Mouse (Mus musculus): ENCODE data around the gene Sdhc. TPM values are rescaled to one million over a fixed set of nuclear protein-coding genes. Genes with fewer than 3 reads are reported as not detected.
"Not testable (repeated sequence)": the region's sequence is repeated elsewhere in the genome, so short reads cannot be mapped to it uniquely, and the experiment has no call there.

Gene Sdhc
- total and polyA plus RNA-seq, 3 experiments: 87.5 to 205 (median 153) TPM

- DNase-seq (ENCODE audit: extremely low read depth); H3K27me3 ChIP-seq (replicated peaks); H3K4me3 ChIP-seq (replicated peaks in 1 of 3; ENCODE audit: low read depth in 2 of 3, low read length in 2 of 3, poor library complexity in 1 of 3); H3K9ac ChIP-seq (ENCODE audit: insufficient read depth, low read depth); in situ Hi-C loops (cut with MboI; ENCODE audit: low pct_ligation_motif_present, low pct_unique_long_range_greater_than_20kb, low sequenced_read_pairs); H3K27ac ChIP-seq (ENCODE audit: insufficient read depth, low read depth); H3K79me2 ChIP-seq (replicated peaks; ENCODE audit: control insufficient read depth, extremely low read depth, insufficient read depth, poor library complexity, severe bottlenecking); H3K4me2 ChIP-seq (ENCODE audit: insufficient read depth, low read depth, poor library complexity, severe bottlenecking); H3K9me3 ChIP-seq (replicated peaks; ENCODE audit: low read length); H3K36me3 ChIP-seq (replicated peaks in 1 of 2; ENCODE audit: control insufficient read depth in 1 of 2, insufficient read depth in 1 of 2, low read length in 1 of 2); H3K4me1 ChIP-seq (ENCODE audit: control insufficient read depth in 1 of 2, insufficient read depth in 2 of 2); dilution Hi-C loops (cut with MboI; ENCODE audit: extremely low pct_ligation_motif_present, extremely low pct_unique_long_range_greater_than_20kb, low sequenced_read_pairs): not testable (repeated sequence)
- TF ChIP-seq ELF1 (IDR thresholded peaks at IDR 0.05; ENCODE audit: low read depth, low read length): 0 out of 2 replicates have a peak, but pooled peaks have one; percentile 36
- TF ChIP-seq TBP (conservative IDR thresholded peaks at IDR 0.05; ENCODE audit: low read depth, low read length): peak; percentile 69
Observed at GRCm38 (mm10) chr1:171081512-171082231, 68.7 kb downstream of the Sdhc start.

- dilution Hi-C loops (cut with MboI; ENCODE audit: extremely low pct_ligation_motif_present, extremely low pct_unique_long_range_greater_than_20kb, low sequenced_read_pairs); H3K4me1 ChIP-seq (ENCODE audit: control insufficient read depth in 1 of 2, insufficient read depth in 2 of 2); H3K27me3 ChIP-seq (replicated peaks); H3K4me3 ChIP-seq (replicated peaks in 1 of 3; ENCODE audit: low read depth in 2 of 3, low read length in 2 of 3, poor library complexity in 1 of 3); H3K9ac ChIP-seq (ENCODE audit: insufficient read depth, low read depth); H3K9me3 ChIP-seq (replicated peaks; ENCODE audit: low read length); DNase-seq (ENCODE audit: extremely low read depth); H3K36me3 ChIP-seq (replicated peaks in 1 of 2; ENCODE audit: control insufficient read depth in 1 of 2, insufficient read depth in 1 of 2, low read length in 1 of 2); H3K27ac ChIP-seq (ENCODE audit: insufficient read depth, low read depth); H3K79me2 ChIP-seq (replicated peaks; ENCODE audit: control insufficient read depth, extremely low read depth, insufficient read depth, poor library complexity, severe bottlenecking); in situ Hi-C loops (cut with MboI; ENCODE audit: low pct_ligation_motif_present, low pct_unique_long_range_greater_than_20kb, low sequenced_read_pairs); H3K4me2 ChIP-seq (ENCODE audit: insufficient read depth, low read depth, poor library complexity, severe bottlenecking): not testable (repeated sequence)
Observed at GRCm38 (mm10) chr1:171079825-171080224, 70.6 kb downstream of the Sdhc start.

- H3K9ac ChIP-seq (ENCODE audit: insufficient read depth, low read depth); dilution Hi-C loops (cut with MboI; ENCODE audit: extremely low pct_ligation_motif_present, extremely low pct_unique_long_range_greater_than_20kb, low sequenced_read_pairs); in situ Hi-C loops (cut with MboI; ENCODE audit: low pct_ligation_motif_present, low pct_unique_long_range_greater_than_20kb, low sequenced_read_pairs); DNase-seq (ENCODE audit: extremely low read depth); H3K9me3 ChIP-seq (replicated peaks; ENCODE audit: low read length); H3K4me2 ChIP-seq (ENCODE audit: insufficient read depth, low read depth, poor library complexity, severe bottlenecking); H3K79me2 ChIP-seq (replicated peaks; ENCODE audit: control insufficient read depth, extremely low read depth, insufficient read depth, poor library complexity, severe bottlenecking); H3K27ac ChIP-seq (ENCODE audit: insufficient read depth, low read depth); H3K36me3 ChIP-seq (replicated peaks in 1 of 2; ENCODE audit: control insufficient read depth in 1 of 2, insufficient read depth in 1 of 2, low read length in 1 of 2); H3K4me3 ChIP-seq (replicated peaks in 1 of 3; ENCODE audit: low read depth in 2 of 3, low read length in 2 of 3, poor library complexity in 1 of 3); H3K4me1 ChIP-seq (ENCODE audit: control insufficient read depth in 1 of 2, insufficient read depth in 2 of 2); H3K27me3 ChIP-seq (replicated peaks): not testable (repeated sequence)
Observed at GRCm38 (mm10) chr1:171079345-171079744, 71.1 kb downstream of the Sdhc start.

- H3K27ac ChIP-seq (ENCODE audit: insufficient read depth, low read depth); H3K4me2 ChIP-seq (ENCODE audit: insufficient read depth, low read depth, poor library complexity, severe bottlenecking); H3K36me3 ChIP-seq (replicated peaks in 1 of 2; ENCODE audit: control insufficient read depth in 1 of 2, insufficient read depth in 1 of 2, low read length in 1 of 2); dilution Hi-C loops (cut with MboI; ENCODE audit: extremely low pct_ligation_motif_present, extremely low pct_unique_long_range_greater_than_20kb, low sequenced_read_pairs); DNase-seq (ENCODE audit: extremely low read depth); H3K9me3 ChIP-seq (replicated peaks; ENCODE audit: low read length); H3K4me3 ChIP-seq (replicated peaks in 1 of 3; ENCODE audit: low read depth in 2 of 3, low read length in 2 of 3, poor library complexity in 1 of 3); in situ Hi-C loops (cut with MboI; ENCODE audit: low pct_ligation_motif_present, low pct_unique_long_range_greater_than_20kb, low sequenced_read_pairs); H3K27me3 ChIP-seq (replicated peaks); H3K4me1 ChIP-seq (ENCODE audit: control insufficient read depth in 1 of 2, insufficient read depth in 2 of 2); H3K79me2 ChIP-seq (replicated peaks; ENCODE audit: control insufficient read depth, extremely low read depth, insufficient read depth, poor library complexity, severe bottlenecking); H3K9ac ChIP-seq (ENCODE audit: insufficient read depth, low read depth): not testable (repeated sequence)
Observed at GRCm38 (mm10) chr1:171078419-171078818, 72.0 kb downstream of the Sdhc start.

- H3K27me3 ChIP-seq (replicated peaks); in situ Hi-C loops (cut with MboI; ENCODE audit: low pct_ligation_motif_present, low pct_unique_long_range_greater_than_20kb, low sequenced_read_pairs); H3K4me3 ChIP-seq (replicated peaks in 1 of 3; ENCODE audit: low read depth in 2 of 3, low read length in 2 of 3, poor library complexity in 1 of 3); H3K27ac ChIP-seq (ENCODE audit: insufficient read depth, low read depth); H3K4me1 ChIP-seq (ENCODE audit: control insufficient read depth in 1 of 2, insufficient read depth in 2 of 2); H3K79me2 ChIP-seq (replicated peaks; ENCODE audit: control insufficient read depth, extremely low read depth, insufficient read depth, poor library complexity, severe bottlenecking); H3K9ac ChIP-seq (ENCODE audit: insufficient read depth, low read depth); DNase-seq (ENCODE audit: extremely low read depth); dilution Hi-C loops (cut with MboI; ENCODE audit: extremely low pct_ligation_motif_present, extremely low pct_unique_long_range_greater_than_20kb, low sequenced_read_pairs); H3K4me2 ChIP-seq (ENCODE audit: insufficient read depth, low read depth, poor library complexity, severe bottlenecking); H3K9me3 ChIP-seq (replicated peaks; ENCODE audit: low read length); H3K36me3 ChIP-seq (replicated peaks in 1 of 2; ENCODE audit: control insufficient read depth in 1 of 2, insufficient read depth in 1 of 2, low read length in 1 of 2): not testable (repeated sequence)
Observed at GRCm38 (mm10) chr1:171077955-171078354, 72.4 kb downstream of the Sdhc start.

- H3K79me2 ChIP-seq (replicated peaks; ENCODE audit: control insufficient read depth, extremely low read depth, insufficient read depth, poor library complexity, severe bottlenecking); H3K9ac ChIP-seq (ENCODE audit: insufficient read depth, low read depth); in situ Hi-C loops (cut with MboI; ENCODE audit: low pct_ligation_motif_present, low pct_unique_long_range_greater_than_20kb, low sequenced_read_pairs); H3K9me3 ChIP-seq (replicated peaks; ENCODE audit: low read length); H3K4me1 ChIP-seq (ENCODE audit: control insufficient read depth in 1 of 2, insufficient read depth in 2 of 2); H3K27ac ChIP-seq (ENCODE audit: insufficient read depth, low read depth); dilution Hi-C loops (cut with MboI; ENCODE audit: extremely low pct_ligation_motif_present, extremely low pct_unique_long_range_greater_than_20kb, low sequenced_read_pairs); H3K36me3 ChIP-seq (replicated peaks in 1 of 2; ENCODE audit: control insufficient read depth in 1 of 2, insufficient read depth in 1 of 2, low read length in 1 of 2); DNase-seq (ENCODE audit: extremely low read depth); H3K27me3 ChIP-seq (replicated peaks); H3K4me2 ChIP-seq (ENCODE audit: insufficient read depth, low read depth, poor library complexity, severe bottlenecking); H3K4me3 ChIP-seq (replicated peaks in 1 of 3; ENCODE audit: low read depth in 2 of 3, low read length in 2 of 3, poor library complexity in 1 of 3): not testable (repeated sequence)
Observed at GRCm38 (mm10) chr1:171077192-171077591, 73.2 kb downstream of the Sdhc start.

All from CH12.LX (cell line).